Mouse (Mus musculus): Measurements from ENCODE around the gene Cox8b. TPM values are rescaled to one million over a fixed set of nuclear protein-coding genes. Genes with fewer than 3 reads are reported as not detected.

Gene Cox8b
- polyA plus RNA-seq, 1 experiment from 2014 or later: not detected

- H3K4me1 ChIP-seq (replicated peaks; ENCODE audit: control insufficient read depth, insufficient read depth, low read length): peaks cover 16% of the 10 kb centered on the region
- H3K36me3 ChIP-seq (ENCODE audit: control insufficient read depth, insufficient read depth): no peaks in the 10 kb centered on the region
- H3K4me3 ChIP-seq (replicated peaks; ENCODE audit: low read length): no peak within 1 kb of the TSS
- WGBS: 80% methylated on average over 8 of the region's 8 CpGs
- H3K27ac ChIP-seq (ENCODE audit: low read length): no peak within 1 kb of the TSS
- no peaks in the 10 kb centered on the region for H3K9me3 ChIP-seq (ENCODE audit: control insufficient read depth, low read length)
- no peak for ATAC-seq
- H3K4me2 ChIP-seq (ENCODE audit: low read length): no peak within 1 kb of the TSS
- H3K9ac ChIP-seq (replicated peaks; ENCODE audit: low read depth, low read length): no peak within 1 kb of the TSS
- peaks cover 49% of the 10 kb centered on the region for H3K27me3 ChIP-seq (replicated peaks; ENCODE audit: control insufficient read depth, insufficient read depth, low read length)
Measured at GRCm38 (mm10) chr7:140920418-140921029, 20.3 kb upstream of the Cox8b start, which contains the start of gene Nlrp6. Nlrp6 (plus strand) TSS chr7:140920902.

- Histone ChIP-seq H3K36me3 (ENCODE audit: control insufficient read depth, insufficient read depth) (no peaks in the 10 kb centered on the region), H3K4me1 (replicated peaks; ENCODE audit: control insufficient read depth, insufficient read depth, low read length) (peaks cover 16% of the 10 kb centered on the region), H3K9me3 (ENCODE audit: control insufficient read depth, low read length) (no peaks in the 10 kb centered on the region), H3K4me2 (ENCODE audit: low read length) (no peak overlapping the region), H3K4me3 (replicated peaks; ENCODE audit: low read length) (no peak overlapping the region), H3K9ac (replicated peaks; ENCODE audit: low read depth, low read length) (no peak overlapping the region), H3K27ac (ENCODE audit: low read length) (no peak overlapping the region), H3K27me3 (replicated peaks; ENCODE audit: control insufficient read depth, insufficient read depth, low read length) (peaks cover 49% of the 10 kb centered on the region)
- no peak for ATAC-seq
- 84% methylated on average over 4 of the region's 4 CpGs for WGBS
Measured at GRCm38 (mm10) chr7:140919911-140920310, 19.7 kb upstream of the Cox8b start.

- H3K9ac ChIP-seq (replicated peaks; ENCODE audit: low read depth, low read length): no peak overlapping the region
- H3K36me3 ChIP-seq (ENCODE audit: control insufficient read depth, insufficient read depth): no peaks in the 10 kb centered on the region
- 81% methylated on average over 8 of the region's 8 CpGs for WGBS
- no peak overlapping the region for H3K4me3 ChIP-seq (replicated peaks; ENCODE audit: low read length)
- ATAC-seq: no peak
- no peaks in the 10 kb centered on the region for H3K4me1 ChIP-seq (replicated peaks; ENCODE audit: control insufficient read depth, insufficient read depth, low read length)
- H3K27me3 ChIP-seq (replicated peaks; ENCODE audit: control insufficient read depth, insufficient read depth, low read length): no peaks in the 10 kb centered on the region
- no peak overlapping the region for H3K27ac ChIP-seq (ENCODE audit: low read length)
- H3K9me3 ChIP-seq (ENCODE audit: control insufficient read depth, low read length): no peaks in the 10 kb centered on the region
- no peak overlapping the region for H3K4me2 ChIP-seq (ENCODE audit: low read length)
Measured at GRCm38 (mm10) chr7:140914031-140914690, 13.9 kb upstream of the Cox8b start.

DNA sequence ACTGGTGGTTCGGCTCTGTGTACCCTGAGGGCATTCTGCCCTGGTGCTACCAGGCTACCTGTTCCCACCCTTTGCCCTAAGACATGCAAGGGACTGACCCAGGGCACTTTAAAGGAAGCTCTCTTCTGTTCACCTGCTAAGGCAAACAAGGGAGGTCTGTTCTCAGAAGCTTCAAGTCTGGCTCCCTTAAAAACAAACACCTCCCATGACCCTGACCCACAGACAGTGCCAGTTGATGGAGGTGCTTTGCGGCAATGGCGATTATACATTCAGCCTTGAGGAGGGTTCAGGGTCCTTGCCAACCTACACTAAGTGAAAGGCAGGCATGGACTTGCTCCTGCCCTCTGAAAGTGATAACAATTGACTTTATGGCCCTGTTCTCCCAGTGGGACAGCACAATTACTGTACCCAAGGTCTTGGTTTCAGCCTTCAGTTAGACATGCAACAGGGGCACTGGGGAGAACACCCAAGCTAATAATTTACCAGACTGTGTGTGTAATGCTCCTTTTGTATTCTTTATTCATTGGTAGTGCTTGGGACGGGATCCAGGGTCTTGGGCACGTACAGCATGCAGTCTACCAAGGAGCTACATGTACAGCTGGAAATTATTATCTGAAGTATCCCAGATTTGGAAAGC lies 12.7 kb upstream of the Cox8b start:
- Histone ChIP-seq H3K36me3 (ENCODE audit: control insufficient read depth, insufficient read depth) (no peaks in the 10 kb centered on the region), H3K4me1 (replicated peaks; ENCODE audit: control insufficient read depth, insufficient read depth, low read length) (peaks cover 5% of the 10 kb centered on the region), H3K27me3 (replicated peaks; ENCODE audit: control insufficient read depth, insufficient read depth, low read length) (no peaks in the 10 kb centered on the region), H3K4me3 (replicated peaks; ENCODE audit: low read length) (no peak overlapping the region), H3K4me2 (ENCODE audit: low read length) (no peak overlapping the region), H3K9me3 (ENCODE audit: control insufficient read depth, low read length) (no peaks in the 10 kb centered on the region), H3K9ac (replicated peaks; ENCODE audit: low read depth, low read length) (no peak overlapping the region), H3K27ac (ENCODE audit: low read length) (no peak overlapping the region)
- whole genome bisulfite sequencing: 77% methylated on average over 5 of the region's 5 CpGs
- ATAC-seq: no peak

GRCm38 (mm10) chr7:140912293-140912692 lies 12.0 kb upstream of the Cox8b start:
- H3K27me3 ChIP-seq (replicated peaks; ENCODE audit: control insufficient read depth, insufficient read depth, low read length): no peaks in the 10 kb centered on the region
- peaks cover 5% of the 10 kb centered on the region for H3K4me1 ChIP-seq (replicated peaks; ENCODE audit: control insufficient read depth, insufficient read depth, low read length)
- WGBS: 78% methylated on average over 3 of the region's 3 CpGs
- H3K4me3 ChIP-seq (replicated peaks; ENCODE audit: low read length): no peak overlapping the region
- no peak for ATAC-seq
- H3K4me2 ChIP-seq (ENCODE audit: low read length): no peak overlapping the region
- H3K9me3 ChIP-seq (ENCODE audit: control insufficient read depth, low read length): no peaks in the 10 kb centered on the region
- no peak overlapping the region for H3K9ac ChIP-seq (replicated peaks; ENCODE audit: low read depth, low read length)
- H3K36me3 ChIP-seq (ENCODE audit: control insufficient read depth, insufficient read depth): no peaks in the 10 kb centered on the region
- no peak overlapping the region for H3K27ac ChIP-seq (ENCODE audit: low read length)

GRCm38 (mm10) chr7:140908634-140909107 lies 8.4 kb upstream of the Cox8b start:
- Histone ChIP-seq H3K4me2 (ENCODE audit: low read length) (peak overlapping the region; percentile 67), H3K9ac (replicated peaks; ENCODE audit: low read depth, low read length) (no peak overlapping the region), H3K27ac (ENCODE audit: low read length) (no peak overlapping the region), H3K27me3 (replicated peaks; ENCODE audit: control insufficient read depth, insufficient read depth, low read length) (no peaks in the 10 kb centered on the region), H3K4me1 (replicated peaks; ENCODE audit: control insufficient read depth, insufficient read depth, low read length) (peaks cover 5% of the 10 kb centered on the region), H3K9me3 (ENCODE audit: control insufficient read depth, low read length) (no peaks in the 10 kb centered on the region), H3K4me3 (replicated peaks; ENCODE audit: low read length) (peak overlapping the region; percentile 39), H3K36me3 (ENCODE audit: control insufficient read depth, insufficient read depth) (no peaks in the 10 kb centered on the region)
- WGBS: 2% methylated on average over 19 of the region's 19 CpGs
- ATAC-seq: peak; percentile 45; the same call in 1 of the 2 replicates

DNA sequence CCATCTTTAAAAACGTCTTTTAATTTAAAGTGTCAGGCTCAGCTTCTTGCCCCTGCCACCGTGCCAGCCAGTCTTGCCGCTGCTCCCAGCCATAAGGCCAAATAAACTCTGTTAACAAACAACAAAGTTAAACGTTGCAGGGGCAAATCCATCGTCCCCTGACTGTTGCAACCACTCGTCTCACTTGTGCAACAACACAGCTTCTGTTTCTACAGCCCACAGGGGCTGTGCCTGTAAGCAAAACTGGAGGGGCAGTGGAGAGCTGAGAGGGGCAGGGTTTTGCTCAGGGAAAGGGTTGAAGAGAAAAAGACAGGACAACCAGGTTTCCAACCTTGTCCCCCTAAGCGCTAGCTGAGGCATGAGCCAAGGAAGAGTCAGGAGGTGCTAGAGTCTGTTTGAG lies 7.9 kb upstream of the Cox8b start:
- peaks cover 8% of the 10 kb centered on the region for H3K4me1 ChIP-seq (replicated peaks; ENCODE audit: control insufficient read depth, insufficient read depth, low read length)
- H3K4me2 ChIP-seq (ENCODE audit: low read length): no peak overlapping the region
- no peak overlapping the region for H3K27ac ChIP-seq (ENCODE audit: low read length)
- ATAC-seq: no peak
- H3K36me3 ChIP-seq (ENCODE audit: control insufficient read depth, insufficient read depth): no peaks in the 10 kb centered on the region
- WGBS: 56% methylated on average over 7 of the region's 7 CpGs
- no peak overlapping the region for H3K4me3 ChIP-seq (replicated peaks; ENCODE audit: low read length)
- no peak overlapping the region for H3K9ac ChIP-seq (replicated peaks; ENCODE audit: low read depth, low read length)
- no peaks in the 10 kb centered on the region for H3K27me3 ChIP-seq (replicated peaks; ENCODE audit: control insufficient read depth, insufficient read depth, low read length)
- H3K9me3 ChIP-seq (ENCODE audit: control insufficient read depth, low read length): no peaks in the 10 kb centered on the region

DNA sequence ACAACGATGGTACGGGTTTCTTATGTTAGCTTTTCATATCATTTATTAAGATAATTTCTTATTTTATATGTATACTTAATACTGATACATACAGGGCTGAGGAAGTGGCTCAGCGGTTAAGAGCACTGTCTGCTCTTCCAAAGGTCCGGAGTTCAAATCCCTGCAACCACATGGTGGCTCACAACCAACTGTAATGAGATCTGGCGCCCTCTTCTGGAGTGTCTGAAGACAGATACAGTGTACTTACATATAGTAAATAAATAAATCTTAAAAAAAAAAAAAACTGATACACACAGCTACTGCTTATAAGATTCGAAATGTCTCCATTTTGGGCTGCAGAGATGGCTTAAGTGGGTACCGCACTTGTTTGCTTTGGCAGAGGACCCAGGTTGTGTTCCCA lies 7.5 kb upstream of the Cox8b start:
- Histone ChIP-seq H3K4me2 (ENCODE audit: low read length) (no peak overlapping the region), H3K9ac (replicated peaks; ENCODE audit: low read depth, low read length) (no peak overlapping the region), H3K4me1 (replicated peaks; ENCODE audit: control insufficient read depth, insufficient read depth, low read length) (peaks cover 10% of the 10 kb centered on the region), H3K9me3 (ENCODE audit: control insufficient read depth, low read length) (no peaks in the 10 kb centered on the region), H3K4me3 (replicated peaks; ENCODE audit: low read length) (no peak overlapping the region), H3K36me3 (ENCODE audit: control insufficient read depth, insufficient read depth) (no peaks in the 10 kb centered on the region), H3K27ac (ENCODE audit: low read length) (no peak overlapping the region), H3K27me3 (replicated peaks; ENCODE audit: control insufficient read depth, insufficient read depth, low read length) (no peaks in the 10 kb centered on the region)
- 85% methylated on average over 7 of the region's 7 CpGs for WGBS
- no peak for ATAC-seq

- H3K27ac ChIP-seq (ENCODE audit: low read length): no peak overlapping the region
- no peak for ATAC-seq
- peaks cover 10% of the 10 kb centered on the region for H3K4me1 ChIP-seq (replicated peaks; ENCODE audit: control insufficient read depth, insufficient read depth, low read length)
- H3K4me2 ChIP-seq (ENCODE audit: low read length): no peak overlapping the region
- no peaks in the 10 kb centered on the region for H3K36me3 ChIP-seq (ENCODE audit: control insufficient read depth, insufficient read depth)
- WGBS: 86% methylated on average over 13 of the region's 13 CpGs
- H3K9me3 ChIP-seq (ENCODE audit: control insufficient read depth, low read length): no peaks in the 10 kb centered on the region
- no peak overlapping the region for H3K9ac ChIP-seq (replicated peaks; ENCODE audit: low read depth, low read length)
- H3K27me3 ChIP-seq (replicated peaks; ENCODE audit: control insufficient read depth, insufficient read depth, low read length): no peaks in the 10 kb centered on the region
- no peak overlapping the region for H3K4me3 ChIP-seq (replicated peaks; ENCODE audit: low read length)
Measured at GRCm38 (mm10) chr7:140907131-140907530, 6.9 kb upstream of the Cox8b start.

Data from forebrain, embryonic 16.5 days (tissue).